Mouse (Mus musculus) erythroblast, embryonic 14.5 days (primary cell): ENCODE measurements around the gene Hist2h2ab.
"Not testable (repeated sequence)": the region's sequence is repeated elsewhere in the genome, so short reads cannot be mapped to it uniquely, and the experiment has no call there.

ENCODE experiments used
- GATA1 ChIP-seq: IDR thresholded peaks from 2 replicates; pipeline ENCODE4 v1.6.1; 2012; ENCODE audit warnings: low read length, inconsistent platforms, mixed read lengths
- TAL1 ChIP-seq: IDR thresholded peaks from 3 replicates; pipeline ENCODE4 v1.6.1; 2012; ENCODE audit warnings: low read length, inconsistent platforms, mixed read lengths

- TF ChIP-seq GATA1, TAL1: not testable (repeated sequence)
Measured at GRCm38 (mm10) chr3:96268776-96269378, 49.2 kb downstream of the Hist2h2ab start.
